8 mouse cellular contexts compared by ENCODE assay signal in genomic region chr15:80225208-80225607, GRCm38 (mm10). TPM values are rescaled to one million over a fixed set of nuclear protein-coding genes. Genes with fewer than 3 reads are reported as not detected.
A peak's percentile ranks its signal among the peaks of the same experiment; 100 is the strongest.
DNase-seq lines count a peak whose midpoint lies in the region; ATAC-seq and TF ChIP-seq lines count a peak whose summit lies in the region.

No protein-coding gene starts in this region.

- H3K27ac ChIP-seq in heart, embryonic 11.5 days (ENCODE audit: low read depth, low read length) = no peak overlapping the region
- H3K27ac ChIP-seq in embryonic facial prominence, embryonic 10.5 days (replicated peaks) = no peak overlapping the region
- H3K27ac ChIP-seq in hindbrain, postnatal 0 days = no peak overlapping the region
- no peak overlapping the region for H3K27ac ChIP-seq in limb, embryonic 11.5 days (replicated peaks; ENCODE audit: low read depth, low read length)
- H3K27ac ChIP-seq in stomach, embryonic 15.5 days = no peak overlapping the region

- no peak for ATAC-seq in heart, embryonic 11.5 days (replicated peaks; ENCODE audit: insufficient number of reproducible peaks, low FRiP score, low TSS enrichment)
- peak; percentile 77; the same call in 1 of the 2 replicates for ATAC-seq in hindbrain, postnatal 0 days
- ATAC-seq in limb, embryonic 11.5 days (ENCODE audit: insufficient number of reproducible peaks, low FRiP score, low TSS enrichment, low read depth) = no peak
- ATAC-seq in stomach, embryonic 15.5 days (ENCODE audit: insufficient read depth, low FRiP score, low read depth) = peak; percentile 41

- peak; percentile 91 for DNase-seq in heart, adult 11 months
- DNase-seq in adrenal gland, postnatal 10 days = peak; percentile 92
- DNase-seq in embryonic facial prominence, embryonic 10.5 days (ENCODE audit: low spot score) = peak; percentile 87
- DNase-seq in hindbrain, postnatal 0 days (ENCODE audit: low spot score) = peak; percentile 75
- DNase-seq in limb, embryonic 11.5 days (ENCODE audit: low spot score) = peak; percentile 88
- peak; percentile 89 for DNase-seq in naive thymus-derived CD4-positive, alpha-beta T cell, adult 2 months (ENCODE audit: low read depth)

- H3K27me3 ChIP-seq in heart, embryonic 11.5 days (ENCODE audit: control insufficient read depth, insufficient read depth, low read length) = no peaks in the 10 kb centered on the region
- no peaks in the 10 kb centered on the region for H3K27me3 ChIP-seq in embryonic facial prominence, embryonic 10.5 days (replicated peaks; ENCODE audit: low read depth, poor library complexity, severe bottlenecking)
- no peaks in the 10 kb centered on the region for H3K27me3 ChIP-seq in hindbrain, postnatal 0 days (ENCODE audit: insufficient read depth, low read length)
- no peaks in the 10 kb centered on the region for H3K27me3 ChIP-seq in limb, embryonic 11.5 days (ENCODE audit: control insufficient read depth, insufficient read depth, low read length)
- H3K27me3 ChIP-seq in stomach, embryonic 15.5 days (replicated peaks) = no peaks in the 10 kb centered on the region

- WGBS in heart, embryonic 11.5 days (ENCODE audit: insufficient replicate concordance) = 24% methylated on average over 9 of the region's 9 CpGs
- 28% methylated on average over 9 of the region's 9 CpGs for WGBS in embryonic facial prominence, embryonic 10.5 days
- 19% methylated on average over 9 of the region's 9 CpGs for WGBS in hindbrain, postnatal 0 days
- WGBS in limb, embryonic 11.5 days = 31% methylated on average over 9 of the region's 9 CpGs
- 26% methylated on average over 9 of the region's 9 CpGs for WGBS in stomach, embryonic 15.5 days

- peak; percentile 92 for TF ChIP-seq CTCF in hindbrain, postnatal 0 days (IDR thresholded peaks at IDR 0.05; ENCODE audit: low read depth)

- no peak overlapping the region for H3K4me3 ChIP-seq in heart, embryonic 11.5 days (ENCODE audit: low read depth, low read length)
- no peak overlapping the region for H3K4me3 ChIP-seq in embryonic facial prominence, embryonic 10.5 days
- no peak overlapping the region for H3K4me3 ChIP-seq in hindbrain, postnatal 0 days (ENCODE audit: low read length)
- H3K4me3 ChIP-seq in limb, embryonic 11.5 days (ENCODE audit: low read depth, low read length) = no peak overlapping the region
- H3K4me3 ChIP-seq in stomach, embryonic 15.5 days (replicated peaks) = no peak overlapping the region

- no peaks in the 10 kb centered on the region for H3K9me3 ChIP-seq in heart, embryonic 11.5 days (replicated peaks; ENCODE audit: control insufficient read depth, low read length)
- H3K9me3 ChIP-seq in embryonic facial prominence, embryonic 10.5 days = no peaks in the 10 kb centered on the region
- no peaks in the 10 kb centered on the region for H3K9me3 ChIP-seq in hindbrain, postnatal 0 days (ENCODE audit: low read length)
- no peaks in the 10 kb centered on the region for H3K9me3 ChIP-seq in limb, embryonic 11.5 days (ENCODE audit: control insufficient read depth, low read length)
- H3K9me3 ChIP-seq in stomach, embryonic 15.5 days = no peaks in the 10 kb centered on the region

- no peak overlapping the region for H3K4me2 ChIP-seq in heart, embryonic 11.5 days
- no peak overlapping the region for H3K4me2 ChIP-seq in hindbrain, postnatal 0 days (ENCODE audit: low read depth, low read length)
- H3K4me2 ChIP-seq in limb, embryonic 11.5 days (ENCODE audit: low read depth, severe bottlenecking) = no peak overlapping the region
- no peak overlapping the region for H3K4me2 ChIP-seq in stomach, embryonic 15.5 days

- peaks cover 7% of the 10 kb centered on the region for H3K4me1 ChIP-seq in heart, embryonic 11.5 days (ENCODE audit: control insufficient read depth, insufficient read depth, low read length)
- H3K4me1 ChIP-seq in embryonic facial prominence, embryonic 10.5 days = peaks cover 13% of the 10 kb centered on the region; the same call in 1 of the 2 replicates
- H3K4me1 ChIP-seq in hindbrain, postnatal 0 days (ENCODE audit: insufficient read depth, low read length) = no peaks in the 10 kb centered on the region
- no peaks in the 10 kb centered on the region; the same call in 1 of the 2 replicates for H3K4me1 ChIP-seq in limb, embryonic 11.5 days (ENCODE audit: control insufficient read depth, insufficient read depth, low read length)
- H3K4me1 ChIP-seq in stomach, embryonic 15.5 days = no peaks in the 10 kb centered on the region

- no peak overlapping the region for H3K9ac ChIP-seq in heart, embryonic 11.5 days (ENCODE audit: low read depth, low read length)
- H3K9ac ChIP-seq in hindbrain, postnatal 0 days (replicated peaks; ENCODE audit: low read length) = no peak overlapping the region
- H3K9ac ChIP-seq in limb, embryonic 11.5 days (ENCODE audit: low read length) = no peak overlapping the region
- H3K9ac ChIP-seq in stomach, embryonic 15.5 days = no peak overlapping the region

- no peaks in the 10 kb centered on the region for H3K36me3 ChIP-seq in heart, embryonic 11.5 days (ENCODE audit: control insufficient read depth, insufficient read depth, low read length)
- H3K36me3 ChIP-seq in embryonic facial prominence, embryonic 10.5 days (replicated peaks) = no peaks in the 10 kb centered on the region
- H3K36me3 ChIP-seq in hindbrain, postnatal 0 days (ENCODE audit: insufficient read depth, low read length) = no peaks in the 10 kb centered on the region
- no peaks in the 10 kb centered on the region for H3K36me3 ChIP-seq in limb, embryonic 11.5 days (ENCODE audit: control insufficient read depth, insufficient read depth, low read length)
- H3K36me3 ChIP-seq in stomach, embryonic 15.5 days = no peaks in the 10 kb centered on the region

RNA-seq across cellular contexts. Expression of gene Mief1, which starts 8.6 kb away (rescaled TPM):
- polyA plus RNA-seq in heart, embryonic 11.5 days (2014; fragmentation: Nextera tagmentation; extraction: Ambion mirVana) = 26.8 and 29.5 TPM in 2 replicates
- 10 to 100 TPM; 42.8 to 46.6 TPM for total RNA-seq in adrenal gland, postnatal 10 days (2021)
- polyA plus RNA-seq in embryonic facial prominence, embryonic 10.5 days (2016; fragmentation: Nextera tagmentation; extraction: Ambion mirVana) = 44.4 and 44.5 TPM in 2 replicates
- total RNA-seq in hindbrain, postnatal 0 days (2014; rRNA removed) = 46.3 and 51.1 TPM in 2 replicates
- polyA plus RNA-seq in hindbrain, postnatal 0 days (2015; fragmentation: Nextera tagmentation; extraction: Ambion mirVana) = 20.3 and 22.0 TPM in 2 replicates
- 33.8 and 36.7 TPM in 2 replicates for polyA plus RNA-seq in limb, embryonic 11.5 days (2014; fragmentation: Nextera tagmentation; extraction: Ambion mirVana)
- 28.2 and 32.1 TPM in 2 replicates for polyA plus RNA-seq in stomach, embryonic 15.5 days (2015; fragmentation: Nextera tagmentation; extraction: Ambion mirVana)

RNA-seq across cellular contexts. Expression of gene AC140267.1, which starts 10.4 kb away (rescaled TPM):
- polyA plus RNA-seq in heart, embryonic 11.5 days (2014; fragmentation: Nextera tagmentation; extraction: Ambion mirVana) = not detected in 2 replicates
- 10 to 100 TPM in 1 of 2 experiments, 1 to 10 TPM in 1; 6.9 to 19.1 TPM for total RNA-seq in adrenal gland, postnatal 10 days (2021)
- polyA plus RNA-seq in embryonic facial prominence, embryonic 10.5 days (2016; fragmentation: Nextera tagmentation; extraction: Ambion mirVana) = not detected in 2 replicates
- not detected in 2 replicates for total RNA-seq in hindbrain, postnatal 0 days (2014; rRNA removed)
- polyA plus RNA-seq in hindbrain, postnatal 0 days (2015; fragmentation: Nextera tagmentation; extraction: Ambion mirVana) = not detected in 2 replicates
- not detected in 2 replicates for polyA plus RNA-seq in limb, embryonic 11.5 days (2014; fragmentation: Nextera tagmentation; extraction: Ambion mirVana)
- polyA plus RNA-seq in stomach, embryonic 15.5 days (2015; fragmentation: Nextera tagmentation; extraction: Ambion mirVana) = not detected in 2 replicates

RNA-seq across cellular contexts. Expression of gene Atf4, which starts 29.8 kb away (rescaled TPM):
- 90.2 and 94.4 TPM in 2 replicates for polyA plus RNA-seq in heart, embryonic 11.5 days (2014; fragmentation: Nextera tagmentation; extraction: Ambion mirVana)
- 100 to 1,000 TPM; 121 to 199 TPM for total RNA-seq in adrenal gland, postnatal 10 days (2021)
- 104 and 111 TPM in 2 replicates for polyA plus RNA-seq in embryonic facial prominence, embryonic 10.5 days (2016; fragmentation: Nextera tagmentation; extraction: Ambion mirVana)
- total RNA-seq in hindbrain, postnatal 0 days (2014; rRNA removed) = 140 and 157 TPM in 2 replicates
- 104 and 109 TPM in 2 replicates for polyA plus RNA-seq in hindbrain, postnatal 0 days (2015; fragmentation: Nextera tagmentation; extraction: Ambion mirVana)
- 110 and 125 TPM in 2 replicates for polyA plus RNA-seq in limb, embryonic 11.5 days (2014; fragmentation: Nextera tagmentation; extraction: Ambion mirVana)
- polyA plus RNA-seq in stomach, embryonic 15.5 days (2015; fragmentation: Nextera tagmentation; extraction: Ambion mirVana) = 132 and 133 TPM in 2 replicates

RNA-seq across cellular contexts. Expression of gene Rps19bp1, which starts 38.9 kb away (rescaled TPM):
- 48.1 and 53.8 TPM in 2 replicates for polyA plus RNA-seq in heart, embryonic 11.5 days (2014; fragmentation: Nextera tagmentation; extraction: Ambion mirVana)
- 10 to 100 TPM; 33.0 to 37.6 TPM for total RNA-seq in adrenal gland, postnatal 10 days (2021)
- polyA plus RNA-seq in embryonic facial prominence, embryonic 10.5 days (2016; fragmentation: Nextera tagmentation; extraction: Ambion mirVana) = 68.1 and 73.2 TPM in 2 replicates
- 29.0 and 51.6 TPM in 2 replicates for total RNA-seq in hindbrain, postnatal 0 days (2014; rRNA removed)
- 78.4 and 81.3 TPM in 2 replicates for polyA plus RNA-seq in hindbrain, postnatal 0 days (2015; fragmentation: Nextera tagmentation; extraction: Ambion mirVana)
- polyA plus RNA-seq in limb, embryonic 11.5 days (2014; fragmentation: Nextera tagmentation; extraction: Ambion mirVana) = 74.7 and 79.0 TPM in 2 replicates
- 50.2 and 55.3 TPM in 2 replicates for polyA plus RNA-seq in stomach, embryonic 15.5 days (2015; fragmentation: Nextera tagmentation; extraction: Ambion mirVana)

RNA-seq across cellular contexts. Expression of gene Mgat3, which starts 51.7 kb away (rescaled TPM):
- 1.8 and 2.1 TPM in 2 replicates for polyA plus RNA-seq in heart, embryonic 11.5 days (2014; fragmentation: Nextera tagmentation; extraction: Ambion mirVana)
- total RNA-seq in adrenal gland, postnatal 10 days (2021) = 1 to 10 TPM; 6.0 to 8.0 TPM
- 6.3 and 7.6 TPM in 2 replicates for polyA plus RNA-seq in embryonic facial prominence, embryonic 10.5 days (2016; fragmentation: Nextera tagmentation; extraction: Ambion mirVana)
- 99.6 and 106 TPM in 2 replicates for total RNA-seq in hindbrain, postnatal 0 days (2014; rRNA removed)
- polyA plus RNA-seq in hindbrain, postnatal 0 days (2015; fragmentation: Nextera tagmentation; extraction: Ambion mirVana) = 13.2 and 13.5 TPM in 2 replicates
- polyA plus RNA-seq in limb, embryonic 11.5 days (2014; fragmentation: Nextera tagmentation; extraction: Ambion mirVana) = 6.5 and 6.8 TPM in 2 replicates
- polyA plus RNA-seq in stomach, embryonic 15.5 days (2015; fragmentation: Nextera tagmentation; extraction: Ambion mirVana) = 9.6 and 10.6 TPM in 2 replicates

Comparison
In these comparisons a context has a peak if more than half of its experiments do, and no peak if none do; other contexts are left out.
1. ATAC-seq: peak in hindbrain, postnatal 0 days (single experiment) and stomach, embryonic 15.5 days (single experiment); none in heart, embryonic 11.5 days (single experiment) and limb, embryonic 11.5 days (single experiment).
2. Peak in every context shown above with its lines, with median percentiles within 50 percentile points of each other: DNase-seq.